In genomic region chr10:61179927-61180326, GRCm38 (mm10) we compare ENCODE assay signal across 25 mouse cellular contexts. TPM values are rescaled to one million over a fixed set of nuclear protein-coding genes. Genes with fewer than 3 reads are reported as not detected.
DNase-seq lines count a peak whose midpoint lies in the region; ATAC-seq and TF ChIP-seq lines count a peak whose summit lies in the region.
"Had no signal": no experiment of that assay in that cellular context is flagged by ENCODE, and none has a peak within 500 bp of the region (broad histone marks: within the 10 kb centered on the region; RNA-seq: fewer than 3 reads in every experiment).

No protein-coding gene starts in this region.

- H3K27me3 ChIP-seq in embryonic facial prominence, embryonic 14.5 days (replicated peaks; ENCODE audit: control insufficient read depth, insufficient read depth, low read length), result no peaks in the 10 kb centered on the region; the same call in 1 of the 2 replicates
- peaks cover 36% of the 10 kb centered on the region for H3K27me3 ChIP-seq in embryonic facial prominence, embryonic 10.5 days (replicated peaks; ENCODE audit: low read depth, poor library complexity, severe bottlenecking)
- no peaks in the 10 kb centered on the region for H3K27me3 ChIP-seq in lung, embryonic 14.5 days (ENCODE audit: insufficient read depth, low read length)
- H3K27me3 ChIP-seq: forebrain, embryonic 15.5 days had no signal

- H3K4me1 ChIP-seq in embryonic facial prominence, embryonic 14.5 days (ENCODE audit: control insufficient read depth, insufficient read depth, low read length), result peaks cover 4% of the 10 kb centered on the region; the same call in 1 of the 2 replicates
- peaks cover 13% of the 10 kb centered on the region for H3K4me1 ChIP-seq in embryonic facial prominence, embryonic 10.5 days
- H3K4me1 ChIP-seq in lung, embryonic 14.5 days (ENCODE audit: insufficient read depth), result peaks cover 6% of the 10 kb centered on the region
- H3K4me1 ChIP-seq: hindbrain, embryonic 13.5 days had no signal

- no peak overlapping the region for H3K4me2 ChIP-seq in embryonic facial prominence, embryonic 14.5 days (ENCODE audit: low read depth, low read length)
- H3K4me2 ChIP-seq in lung, embryonic 14.5 days, result no peak overlapping the region
- H3K4me2 ChIP-seq: embryonic facial prominence, embryonic 12.5 days; forebrain, embryonic 12.5 days; forebrain, embryonic 15.5 days; heart, embryonic 12.5 days; heart, embryonic 15.5 days; hindbrain, embryonic 13.5 days had no signal

- H3K27ac ChIP-seq in embryonic facial prominence, embryonic 14.5 days (replicated peaks; ENCODE audit: low read depth, low read length), result no peak overlapping the region
- no peak overlapping the region for H3K27ac ChIP-seq in embryonic facial prominence, embryonic 10.5 days (replicated peaks)
- no peak overlapping the region for H3K27ac ChIP-seq in lung, embryonic 14.5 days (ENCODE audit: low read depth)
- H3K27ac ChIP-seq: embryonic facial prominence, embryonic 12.5 days; forebrain, embryonic 12.5 days; forebrain, embryonic 15.5 days; heart, embryonic 15.5 days; hindbrain, embryonic 10.5 days; hindbrain, embryonic 13.5 days had no signal

- no peak overlapping the region for H3K9ac ChIP-seq in embryonic facial prominence, embryonic 14.5 days (ENCODE audit: low read depth, low read length)
- H3K9ac ChIP-seq in lung, embryonic 14.5 days, result no peak overlapping the region
- H3K9ac ChIP-seq: embryonic facial prominence, embryonic 12.5 days; forebrain, embryonic 12.5 days; forebrain, embryonic 15.5 days; heart, embryonic 12.5 days; heart, embryonic 15.5 days; hindbrain, embryonic 13.5 days had no signal

- peak; percentile 14 for DNase-seq in embryonic facial prominence, embryonic 14.5 days (ENCODE audit: low spot score)
- no peak for DNase-seq in embryonic facial prominence, embryonic 10.5 days (ENCODE audit: low spot score)
- DNase-seq in lung, embryonic 14.5 days, result peak; percentile 28
- DNase-seq in lung, postnatal 14 days, result no peak
- DNase-seq in adipocyte (ENCODE audit: low spot score), result peak; percentile 43
- no peak for DNase-seq in kidney, adult 8-10 months
- DNase-seq: adrenal gland, adult 8-10 months; cerebellum, adult 11 months; cerebellum, adult 2 months; cerebellum, adult 9-11 months; gastrocnemius, postnatal 25 days; heart, adult 18-20 months; heart, postnatal 10 days; heart, postnatal 36 days had no signal

- WGBS in embryonic facial prominence, embryonic 14.5 days, result 58% methylated on average over 6 of the region's 6 CpGs
- WGBS in embryonic facial prominence, embryonic 10.5 days, result 79% methylated on average over 6 of the region's 6 CpGs
- WGBS in lung, embryonic 14.5 days, result 63% methylated on average over 6 of the region's 6 CpGs

- no peak for ATAC-seq in embryonic facial prominence, embryonic 14.5 days (ENCODE audit: low read depth)
- no peak for ATAC-seq in lung, embryonic 14.5 days (ENCODE audit: insufficient read depth)
- ATAC-seq: CD4-positive, CD25-positive, alpha-beta regulatory T cell, adult 4 months; forebrain, embryonic 15.5 days had no signal

- H3K36me3 ChIP-seq in embryonic facial prominence, embryonic 14.5 days (ENCODE audit: control insufficient read depth, insufficient read depth, low read length), result no peaks in the 10 kb centered on the region
- H3K36me3 ChIP-seq in embryonic facial prominence, embryonic 10.5 days (replicated peaks), result no peaks in the 10 kb centered on the region
- H3K36me3 ChIP-seq in lung, embryonic 14.5 days (ENCODE audit: insufficient read depth), result no peaks in the 10 kb centered on the region
- H3K36me3 ChIP-seq: embryonic facial prominence, embryonic 12.5 days; forebrain, embryonic 12.5 days; forebrain, embryonic 15.5 days; heart, embryonic 12.5 days; heart, embryonic 15.5 days; hindbrain, embryonic 10.5 days; hindbrain, embryonic 13.5 days had no signal

- TF ChIP-seq CTCF in lung, embryonic 14.5 days (IDR thresholded peaks at IDR 0.05; ENCODE audit: low read depth), result no peak

- H3K4me3 ChIP-seq in embryonic facial prominence, embryonic 14.5 days (ENCODE audit: low read depth, low read length), result no peak overlapping the region
- H3K4me3 ChIP-seq in embryonic facial prominence, embryonic 10.5 days, result no peak overlapping the region
- H3K4me3 ChIP-seq in lung, embryonic 14.5 days (ENCODE audit: low read depth, low read length), result no peak overlapping the region
- H3K4me3 ChIP-seq: embryonic facial prominence, embryonic 12.5 days; erythroblast, embryonic 14.5 days; forebrain, embryonic 12.5 days; forebrain, embryonic 15.5 days; heart, embryonic 12.5 days; heart, embryonic 15.5 days; hindbrain, embryonic 10.5 days; hindbrain, embryonic 13.5 days had no signal

- no peaks in the 10 kb centered on the region for H3K9me3 ChIP-seq in embryonic facial prominence, embryonic 14.5 days (ENCODE audit: control insufficient read depth, low read length)
- no peaks in the 10 kb centered on the region for H3K9me3 ChIP-seq in embryonic facial prominence, embryonic 10.5 days
- no peaks in the 10 kb centered on the region for H3K9me3 ChIP-seq in lung, embryonic 14.5 days (ENCODE audit: low read depth, low read length)
- H3K9me3 ChIP-seq: embryonic facial prominence, embryonic 12.5 days; forebrain, embryonic 12.5 days; forebrain, embryonic 15.5 days; heart, embryonic 12.5 days; heart, embryonic 15.5 days; hindbrain, embryonic 10.5 days; hindbrain, embryonic 13.5 days had no signal

RNA-seq across cellular contexts. Expression of gene Tbata, which starts 8.2 kb away (rescaled TPM):
- 0.29 and 1.2 TPM in 2 replicates for polyA plus RNA-seq in embryonic facial prominence, embryonic 14.5 days (2014; fragmentation: Nextera tagmentation; extraction: Ambion mirVana)
- 0.15 and 0.36 TPM in 2 replicates for polyA plus RNA-seq in embryonic facial prominence, embryonic 10.5 days (2016; fragmentation: Nextera tagmentation; extraction: Ambion mirVana)
- 1.4 and 1.6 TPM in 2 replicates for polyA plus RNA-seq in lung, embryonic 14.5 days (2014; fragmentation: Nextera tagmentation; extraction: Ambion mirVana)
- polyA plus RNA-seq: C2C12; CD4-positive, CD25-positive, alpha-beta regulatory T cell, adult 4 months; embryonic facial prominence, embryonic 12.5 days; erythroblast, embryonic 14.5 days; heart, embryonic 12.5 days; hindbrain, embryonic 13.5 days; intestine, embryonic 14.5 days had no signal

RNA-seq across cellular contexts. Expression of gene Sgpl1, which starts 32.4 kb away (rescaled TPM):
- 64.3 and 73.8 TPM in 2 replicates for polyA plus RNA-seq in embryonic facial prominence, embryonic 14.5 days (2014; fragmentation: Nextera tagmentation; extraction: Ambion mirVana)
- polyA plus RNA-seq in embryonic facial prominence, embryonic 10.5 days (2016; fragmentation: Nextera tagmentation; extraction: Ambion mirVana), result 65.4 and 68.5 TPM in 2 replicates
- polyA plus RNA-seq in lung, embryonic 14.5 days (2014; fragmentation: Nextera tagmentation; extraction: Ambion mirVana), result 74.3 and 77.6 TPM in 2 replicates

Comparison
In these comparisons a context has a peak if more than half of its experiments do, and no peak if none do; other contexts are left out.
1. DNase-seq: peak in embryonic facial prominence, embryonic 14.5 days (single experiment), lung, embryonic 14.5 days (single experiment) and adipocyte (single experiment); none in embryonic facial prominence, embryonic 10.5 days (single experiment), lung, postnatal 14 days (single experiment) and kidney, adult 8-10 months (0 of 2).